Mouse (Mus musculus): ENCODE results near the gene Pipox. TPM values are rescaled to one million over a fixed set of nuclear protein-coding genes. Genes with fewer than 3 reads are reported as not detected.

Gene Pipox
- polyA plus RNA-seq, 1 experiment from 2014 or later = 5.5 TPM

GRCm38 (mm10) chr11:77843068-77843905, 50.6 kb downstream of the Pipox start:
- H3K9ac ChIP-seq (replicated peaks) = no peak overlapping the region
- H3K36me3 ChIP-seq = peaks cover 60% of the 10 kb centered on the region
- no peaks in the 10 kb centered on the region for H3K9me3 ChIP-seq (replicated peaks)
- H3K4me1 ChIP-seq = peaks cover 57% of the 10 kb centered on the region
- no peak overlapping the region for H3K4me2 ChIP-seq
- ATAC-seq (ENCODE audit: low FRiP score) = no peak
- H3K27me3 ChIP-seq (replicated peaks) = no peaks in the 10 kb centered on the region
- no peak overlapping the region for H3K4me3 ChIP-seq (replicated peaks)
- WGBS = 85% methylated on average over 21 of the region's 21 CpGs
- H3K27ac ChIP-seq (replicated peaks) = peak overlapping the region; percentile 73

GRCm38 (mm10) chr11:77840523-77841245, 53.2 kb downstream of the Pipox start:
- Histone ChIP-seq H3K4me3 (replicated peaks) (no peak overlapping the region), H3K27me3 (replicated peaks) (no peaks in the 10 kb centered on the region), H3K4me2 (no peak overlapping the region), H3K9ac (replicated peaks) (no peak overlapping the region), H3K27ac (replicated peaks) (peak overlapping the region; percentile 81), H3K36me3 (peaks cover 56% of the 10 kb centered on the region), H3K9me3 (replicated peaks) (no peaks in the 10 kb centered on the region), H3K4me1 (peaks cover 43% of the 10 kb centered on the region)
- peak; percentile 55; the same call in 1 of the 2 replicates for ATAC-seq (ENCODE audit: low FRiP score)
- 55% methylated on average over 16 of the region's 16 CpGs for WGBS

- H3K4me2 ChIP-seq = no peak overlapping the region
- no peaks in the 10 kb centered on the region for H3K27me3 ChIP-seq (replicated peaks)
- WGBS = 89% methylated on average over 5 of the region's 5 CpGs
- no peaks in the 10 kb centered on the region for H3K9me3 ChIP-seq (replicated peaks)
- peaks cover 57% of the 10 kb centered on the region for H3K36me3 ChIP-seq
- H3K27ac ChIP-seq (replicated peaks) = no peak overlapping the region
- H3K4me1 ChIP-seq = peaks cover 27% of the 10 kb centered on the region
- no peak overlapping the region for H3K9ac ChIP-seq (replicated peaks)
- no peak for ATAC-seq (ENCODE audit: low FRiP score)
- H3K4me3 ChIP-seq (replicated peaks) = no peak overlapping the region
These were observed 56.0 kb downstream of the Pipox start for GRCm38 (mm10) chr11:77837856-77838255.

- ATAC-seq (ENCODE audit: low FRiP score) = no peak
- Histone ChIP-seq H3K27ac (replicated peaks) (no peak overlapping the region; the same call in 1 of the 2 replicates), H3K4me1 (peaks cover 21% of the 10 kb centered on the region), H3K27me3 (replicated peaks) (no peaks in the 10 kb centered on the region), H3K4me2 (no peak overlapping the region), H3K9ac (replicated peaks) (no peak overlapping the region), H3K4me3 (replicated peaks) (no peak overlapping the region), H3K36me3 (peaks cover 55% of the 10 kb centered on the region), H3K9me3 (replicated peaks) (no peaks in the 10 kb centered on the region)
- WGBS = 66% methylated on average over 4 of the region's 4 CpGs
These were observed 57.1 kb downstream of the Pipox start for GRCm38 (mm10) chr11:77836751-77837150.

GRCm38 (mm10) chr11:77836290-77836689, 57.6 kb downstream of the Pipox start:
- 69% methylated on average over 5 of the region's 5 CpGs for WGBS
- no peak overlapping the region for H3K4me2 ChIP-seq
- H3K4me3 ChIP-seq (replicated peaks) = no peak overlapping the region
- no peak overlapping the region for H3K9ac ChIP-seq (replicated peaks)
- no peak overlapping the region for H3K27ac ChIP-seq (replicated peaks)
- no peaks in the 10 kb centered on the region for H3K27me3 ChIP-seq (replicated peaks)
- H3K9me3 ChIP-seq (replicated peaks) = no peaks in the 10 kb centered on the region
- H3K36me3 ChIP-seq = peaks cover 54% of the 10 kb centered on the region
- H3K4me1 ChIP-seq = peaks cover 17% of the 10 kb centered on the region
- no peak for ATAC-seq (ENCODE audit: low FRiP score)

- no peaks in the 10 kb centered on the region for H3K9me3 ChIP-seq (replicated peaks)
- no peak overlapping the region for H3K27ac ChIP-seq (replicated peaks)
- H3K9ac ChIP-seq (replicated peaks) = no peak overlapping the region
- H3K4me3 ChIP-seq (replicated peaks) = no peak overlapping the region
- H3K4me1 ChIP-seq = peaks cover 14% of the 10 kb centered on the region
- H3K4me2 ChIP-seq = no peak overlapping the region
- WGBS = 71% methylated on average over 3 of the region's 3 CpGs
- ATAC-seq (ENCODE audit: low FRiP score) = no peak
- H3K27me3 ChIP-seq (replicated peaks) = no peaks in the 10 kb centered on the region
- H3K36me3 ChIP-seq = peaks cover 53% of the 10 kb centered on the region
These were observed 58.8 kb downstream of the Pipox start for GRCm38 (mm10) chr11:77835109-77835508.

GRCm38 (mm10) chr11:77832541-77832940, 61.4 kb downstream of the Pipox start:
- peaks cover 68% of the 10 kb centered on the region for H3K36me3 ChIP-seq
- WGBS = 80% methylated on average over 4 of the region's 4 CpGs
- no peak for ATAC-seq (ENCODE audit: low FRiP score)
- no peaks in the 10 kb centered on the region for H3K9me3 ChIP-seq (replicated peaks)
- no peak overlapping the region for H3K4me2 ChIP-seq
- no peak overlapping the region for H3K9ac ChIP-seq (replicated peaks)
- H3K4me1 ChIP-seq = peaks cover 22% of the 10 kb centered on the region
- no peak overlapping the region for H3K27ac ChIP-seq (replicated peaks)
- no peaks in the 10 kb centered on the region for H3K27me3 ChIP-seq (replicated peaks)
- H3K4me3 ChIP-seq (replicated peaks) = no peak overlapping the region

- WGBS = 34% methylated on average over 7 of the region's 7 CpGs
- Histone ChIP-seq H3K9ac (replicated peaks) (no peak overlapping the region), H3K9me3 (replicated peaks) (no peaks in the 10 kb centered on the region), H3K4me2 (no peak overlapping the region), H3K27ac (replicated peaks) (0 out of 2 replicates have a peak overlapping the region, but pooled peaks have one; percentile 10), H3K27me3 (replicated peaks) (no peaks in the 10 kb centered on the region), H3K4me1 (peaks cover 38% of the 10 kb centered on the region), H3K4me3 (replicated peaks) (no peak overlapping the region), H3K36me3 (peaks cover 58% of the 10 kb centered on the region)
- no peak for ATAC-seq (ENCODE audit: low FRiP score)
These were observed 63.0 kb downstream of the Pipox start for GRCm38 (mm10) chr11:77830875-77831274.

Other genes starting within 250 kb of the Pipox start
- gene Nufip2, start 207.9 kb downstream of the Pipox start, polyA plus RNA-seq (2015; fragmentation: Nextera tagmentation; extraction: Ambion mirVana) = 3.4 and 4.8 TPM in 2 replicates
- gene Cryba1, start 168.8 kb downstream of the Pipox start, polyA plus RNA-seq (2015; fragmentation: Nextera tagmentation; extraction: Ambion mirVana) = 0.61 TPM in 1 of 2 replicates, not detected in the other
- gene Myo18a, start 130.8 kb downstream of the Pipox start, polyA plus RNA-seq (2015; fragmentation: Nextera tagmentation; extraction: Ambion mirVana) = 39.6 and 40.8 TPM in 2 replicates
- 1.5 and 1.8 TPM in 2 replicates for gene Gm10277, start 106.3 kb downstream of the Pipox start, polyA plus RNA-seq (2015; fragmentation: Nextera tagmentation; extraction: Ambion mirVana)
- gene Sez6, start 36.7 kb upstream of the Pipox start, polyA plus RNA-seq (2015; fragmentation: Nextera tagmentation; extraction: Ambion mirVana) = 101 and 123 TPM in 2 replicates
- 14.6 and 16.9 TPM in 2 replicates for gene Phf12, start 88.7 kb upstream of the Pipox start, polyA plus RNA-seq (2015; fragmentation: Nextera tagmentation; extraction: Ambion mirVana)
- 48.2 and 55.3 TPM in 2 replicates for gene Dhrs13, start 138.2 kb upstream of the Pipox start, polyA plus RNA-seq (2015; fragmentation: Nextera tagmentation; extraction: Ambion mirVana)
- 121 and 132 TPM in 2 replicates for gene Flot2, start 143.8 kb upstream of the Pipox start, polyA plus RNA-seq (2015; fragmentation: Nextera tagmentation; extraction: Ambion mirVana)
- gene Eral1, start 186.3 kb upstream of the Pipox start, polyA plus RNA-seq (2015; fragmentation: Nextera tagmentation; extraction: Ambion mirVana) = 30.1 and 30.9 TPM in 2 replicates
- gene Fam222b, start 200.6 kb upstream of the Pipox start, polyA plus RNA-seq (2015; fragmentation: Nextera tagmentation; extraction: Ambion mirVana) = 22.2 and 24.2 TPM in 2 replicates